Comparison of ENCODE assay signal across 26 mouse cellular contexts in genomic region chr4:154800543-154800942, GRCm38 (mm10). TPM values are rescaled to one million over a fixed set of nuclear protein-coding genes. Genes with fewer than 3 reads are reported as not detected.
A peak's percentile ranks its signal among the peaks of the same experiment; 100 is the strongest.
DNase-seq lines count a peak whose midpoint lies in the region; ATAC-seq and TF ChIP-seq lines count a peak whose summit lies in the region.
"Had no signal": no experiment of that assay in that cellular context is flagged by ENCODE, and none has a peak within 500 bp of the region (broad histone marks: within the 10 kb centered on the region; RNA-seq: fewer than 3 reads in every experiment).

No protein-coding gene starts in this region.

- H3K4me2 ChIP-seq in hindbrain, embryonic 11.5 days (replicated peaks; ENCODE audit: low read depth, low read length), result no peak overlapping the region
- no peak overlapping the region for H3K4me2 ChIP-seq in stomach, embryonic 15.5 days
- H3K4me2 ChIP-seq in stomach, postnatal 0 days (replicated peaks; ENCODE audit: low read depth), result no peak overlapping the region
- H3K4me2 ChIP-seq in hindbrain, embryonic 14.5 days (replicated peaks), result no peak overlapping the region
- H3K4me2 ChIP-seq: intestine, embryonic 15.5 days; limb, embryonic 12.5 days; liver, embryonic 12.5 days had no signal

- no peaks in the 10 kb centered on the region for H3K9me3 ChIP-seq in hindbrain, embryonic 11.5 days (ENCODE audit: control insufficient read depth, low read length)
- H3K9me3 ChIP-seq in hindbrain, embryonic 10.5 days, result no peaks in the 10 kb centered on the region
- H3K9me3 ChIP-seq in stomach, embryonic 15.5 days, result no peaks in the 10 kb centered on the region
- no peaks in the 10 kb centered on the region for H3K9me3 ChIP-seq in stomach, postnatal 0 days (ENCODE audit: control insufficient read depth, low read length)
- no peaks in the 10 kb centered on the region for H3K9me3 ChIP-seq in hindbrain, embryonic 14.5 days (ENCODE audit: control insufficient read depth, low read length)
- H3K9me3 ChIP-seq: heart, embryonic 10.5 days; intestine, embryonic 15.5 days; limb, embryonic 12.5 days; liver, embryonic 12.5 days had no signal

- no peak for DNase-seq in hindbrain, embryonic 11.5 days (ENCODE audit: low spot score)
- DNase-seq in hindbrain, embryonic 10.5 days (ENCODE audit: low spot score), result no peak
- no peak for DNase-seq in stomach, postnatal 0 days (ENCODE audit: low spot score)
- DNase-seq in hindbrain, embryonic 14.5 days (ENCODE audit: low spot score), result no peak
- no peak for DNase-seq in testis, postnatal 10 days (ENCODE audit: low spot score)
- no peak for DNase-seq in retina, postnatal 1 day
- DNase-seq: adrenal gland, postnatal 36 days; B cell, adult 2 months; cerebellum, adult 11-12 months; cerebellum, postnatal 10 days; gastrocnemius, adult 2 months; heart, postnatal 4 days; kidney, adult 8-10 months; kidney, postnatal 10 days; lung, adult 18-20 months; lung, postnatal 14 days; right cerebral cortex, adult 18-20 months; right cerebral cortex, postnatal 4 days had no signal

- no peaks in the 10 kb centered on the region for H3K4me1 ChIP-seq in hindbrain, embryonic 11.5 days (replicated peaks; ENCODE audit: control insufficient read depth, insufficient read depth, low read length)
- peaks cover 11% of the 10 kb centered on the region for H3K4me1 ChIP-seq in hindbrain, embryonic 10.5 days (replicated peaks)
- H3K4me1 ChIP-seq in stomach, embryonic 15.5 days, result peaks cover 5% of the 10 kb centered on the region; the same call in 1 of the 2 replicates
- H3K4me1 ChIP-seq in stomach, postnatal 0 days (replicated peaks; ENCODE audit: control insufficient read depth, insufficient read depth), result no peaks in the 10 kb centered on the region
- peaks cover 10% of the 10 kb centered on the region for H3K4me1 ChIP-seq in hindbrain, embryonic 14.5 days (replicated peaks; ENCODE audit: control insufficient read depth, insufficient read depth, low read length)

- TF ChIP-seq EP300 in stomach, postnatal 0 days (optimal IDR thresholded peaks at IDR 0.05), result no peak

- ATAC-seq in hindbrain, embryonic 11.5 days (ENCODE audit: low FRiP score), result peak; percentile 38; the same call in 1 of the 2 replicates
- ATAC-seq in stomach, embryonic 15.5 days (ENCODE audit: insufficient read depth, low FRiP score, low read depth), result 0 out of 2 replicates have a peak, but pooled peaks have one; percentile 35
- ATAC-seq in stomach, postnatal 0 days (ENCODE audit: low FRiP score, low TSS enrichment), result no peak
- ATAC-seq in hindbrain, embryonic 14.5 days (ENCODE audit: low FRiP score), result peak; percentile 79; the same call in 1 of the 2 replicates
- ATAC-seq: intestine, embryonic 15.5 days; liver, embryonic 12.5 days; Patski had no signal

- TF ChIP-seq CTCF in stomach, postnatal 0 days (IDR thresholded peaks at IDR 0.05; ENCODE audit: low read depth), result no peak

- peaks cover 15% of the 10 kb centered on the region for H3K27me3 ChIP-seq in hindbrain, embryonic 11.5 days (ENCODE audit: control insufficient read depth, insufficient read depth, low read length)
- H3K27me3 ChIP-seq in hindbrain, embryonic 10.5 days (ENCODE audit: insufficient read depth, poor library complexity, severe bottlenecking), result peaks cover 59% of the 10 kb centered on the region
- H3K27me3 ChIP-seq in stomach, embryonic 15.5 days (replicated peaks), result peaks cover 25% of the 10 kb centered on the region
- peaks cover 6% of the 10 kb centered on the region; the same call in 1 of the 2 replicates for H3K27me3 ChIP-seq in stomach, postnatal 0 days (ENCODE audit: control insufficient read depth, insufficient read depth, low read length)
- peaks cover 20% of the 10 kb centered on the region for H3K27me3 ChIP-seq in hindbrain, embryonic 14.5 days (ENCODE audit: control insufficient read depth, insufficient read depth, low read length)

- no peak overlapping the region for H3K4me3 ChIP-seq in hindbrain, embryonic 11.5 days (ENCODE audit: low read depth, low read length)
- no peak overlapping the region for H3K4me3 ChIP-seq in hindbrain, embryonic 10.5 days
- H3K4me3 ChIP-seq in stomach, embryonic 15.5 days (replicated peaks), result no peak overlapping the region
- H3K4me3 ChIP-seq in stomach, postnatal 0 days (ENCODE audit: low read depth, low read length), result no peak overlapping the region
- no peak overlapping the region for H3K4me3 ChIP-seq in hindbrain, embryonic 14.5 days (replicated peaks; ENCODE audit: low read length)
- H3K4me3 ChIP-seq: erythroblast, embryonic 14.5 days; gastrocnemius, adult 2 months; heart, embryonic 10.5 days; intestine, embryonic 15.5 days; limb, embryonic 12.5 days; liver, embryonic 12.5 days had no signal

- 69% methylated on average over 5 of the region's 5 CpGs for WGBS in hindbrain, embryonic 11.5 days
- WGBS in hindbrain, embryonic 10.5 days, result 73% methylated on average over 5 of the region's 5 CpGs
- 41% methylated on average over 5 of the region's 5 CpGs for WGBS in stomach, embryonic 15.5 days
- WGBS in stomach, postnatal 0 days, result 48% methylated on average over 5 of the region's 5 CpGs
- 45% methylated on average over 5 of the region's 5 CpGs for WGBS in hindbrain, embryonic 14.5 days

- no peaks in the 10 kb centered on the region for H3K36me3 ChIP-seq in hindbrain, embryonic 11.5 days (ENCODE audit: control insufficient read depth, insufficient read depth, low read length)
- no peaks in the 10 kb centered on the region for H3K36me3 ChIP-seq in hindbrain, embryonic 10.5 days
- no peaks in the 10 kb centered on the region for H3K36me3 ChIP-seq in stomach, embryonic 15.5 days
- H3K36me3 ChIP-seq in stomach, postnatal 0 days (ENCODE audit: control insufficient read depth, insufficient read depth, low read length), result no peaks in the 10 kb centered on the region
- H3K36me3 ChIP-seq in hindbrain, embryonic 14.5 days (replicated peaks; ENCODE audit: control insufficient read depth, insufficient read depth), result no peaks in the 10 kb centered on the region
- H3K36me3 ChIP-seq: G1E; heart, embryonic 10.5 days; intestine, embryonic 15.5 days; limb, embryonic 12.5 days; liver, embryonic 12.5 days had no signal

- no peak overlapping the region for H3K9ac ChIP-seq in hindbrain, embryonic 11.5 days (ENCODE audit: low read depth, low read length)
- no peak overlapping the region for H3K9ac ChIP-seq in stomach, embryonic 15.5 days
- no peak overlapping the region for H3K9ac ChIP-seq in stomach, postnatal 0 days (ENCODE audit: low read length)
- H3K9ac ChIP-seq in hindbrain, embryonic 14.5 days, result no peak overlapping the region
- H3K9ac ChIP-seq: intestine, embryonic 15.5 days; limb, embryonic 12.5 days; liver, embryonic 12.5 days had no signal

- no peak overlapping the region for H3K27ac ChIP-seq in hindbrain, embryonic 11.5 days (ENCODE audit: low read depth, low read length)
- no peak overlapping the region for H3K27ac ChIP-seq in hindbrain, embryonic 10.5 days
- H3K27ac ChIP-seq in stomach, embryonic 15.5 days, result no peak overlapping the region
- no peak overlapping the region for H3K27ac ChIP-seq in stomach, postnatal 0 days (replicated peaks)
- no peak overlapping the region for H3K27ac ChIP-seq in hindbrain, embryonic 14.5 days
- H3K27ac ChIP-seq: gastrocnemius, adult 2 months; heart, embryonic 10.5 days; intestine, embryonic 15.5 days; limb, embryonic 12.5 days; liver, embryonic 12.5 days had no signal

RNA-seq across cellular contexts. Expression of gene Ttc34, which starts 36.7 kb away (rescaled TPM):
- 0.09 and 0.32 TPM in 2 replicates for polyA plus RNA-seq in hindbrain, embryonic 11.5 days (2014; fragmentation: Nextera tagmentation; extraction: Ambion mirVana)
- 0.65 and 0.68 TPM in 2 replicates for polyA plus RNA-seq in hindbrain, embryonic 10.5 days (2016; fragmentation: Nextera tagmentation; extraction: Ambion mirVana)
- 0.08 and 0.17 TPM in 2 replicates for polyA plus RNA-seq in stomach, embryonic 15.5 days (2015; fragmentation: Nextera tagmentation; extraction: Ambion mirVana)
- 0.06 and 0.10 TPM in 2 replicates for polyA plus RNA-seq in stomach, postnatal 0 days (2015; fragmentation: Nextera tagmentation; extraction: Ambion mirVana)
- polyA plus RNA-seq in hindbrain, embryonic 14.5 days (2014; fragmentation: Nextera tagmentation; extraction: Ambion mirVana), result 1.7 and 2.4 TPM in 2 replicates
- polyA plus RNA-seq: erythroblast, embryonic 14.5 days; G1E; intestine, embryonic 15.5 days; liver, embryonic 12.5 days; Patski had no signal
